Mouse (Mus musculus): Measurements from ENCODE around the gene Gm11939.
"Not testable (repeated sequence)": the region's sequence is repeated elsewhere in the genome, so short reads cannot be mapped to it uniquely, and the experiment has no call there.

The Gm11939 gene

GRCm38 (mm10) chr11:99559366-99559765, at the start of gene Gm11939:
Gene Gm11939, minus strand, starts transcription at chr11:99559466.
- DNase-seq (ENCODE audit: low read depth, low spot score): no peak

GRCm38 (mm10) chr11:99603208-99603607, 43.9 kb upstream of the Gm11939 start, which contains the start of gene Gm11938:
Gene Gm11938, minus strand, starts transcription at chr11:99603308.
- DNase-seq (ENCODE audit: low read depth, low spot score): not testable (repeated sequence)

GRCm38 (mm10) chr11:99597742-99598141, 38.5 kb upstream of the Gm11939 start, which contains the start of gene Krtap9-3:
Gene Krtap9-3, minus strand, starts transcription at chr11:99598105.
- not testable (repeated sequence) for DNase-seq (ENCODE audit: low read depth, low spot score)

GRCm38 (mm10) chr11:99590981-99591380, 31.7 kb upstream of the Gm11939 start, which contains the start of gene Krtap1-3:
Gene Krtap1-3, minus strand, starts transcription at chr11:99591339.
- no peak for DNase-seq (ENCODE audit: low read depth, low spot score)

- DNase-seq (ENCODE audit: low read depth, low spot score): no peak
Observed at GRCm38 (mm10) chr11:99585096-99585495, 25.8 kb upstream of the Gm11939 start.

GRCm38 (mm10) chr11:99583245-99583704, 24.0 kb upstream of the Gm11939 start, which contains the start of gene Krtap1-4:
Gene Krtap1-4, minus strand, starts transcription at chr11:99583654.
- no peak for DNase-seq (ENCODE audit: low read depth, low spot score)

- no peak for DNase-seq (ENCODE audit: low read depth, low spot score)
Observed at GRCm38 (mm10) chr11:99581564-99581963, 22.3 kb upstream of the Gm11939 start.

GRCm38 (mm10) chr11:99581051-99581450, 21.8 kb upstream of the Gm11939 start:
- no peak for DNase-seq (ENCODE audit: low read depth, low spot score)

- DNase-seq (ENCODE audit: low read depth, low spot score): no peak
Observed at GRCm38 (mm10) chr11:99580636-99581035, 21.4 kb upstream of the Gm11939 start, which contains the start of gene Krtap1-5. Gene Krtap1-5, minus strand, starts transcription at chr11:99581016.

- DNase-seq (ENCODE audit: low read depth, low spot score): peak; percentile 58
Observed at GRCm38 (mm10) chr11:99574106-99574505, 14.8 kb upstream of the Gm11939 start.

GRCm38 (mm10) chr11:99573164-99573563, 13.9 kb upstream of the Gm11939 start:
- no peak for DNase-seq (ENCODE audit: low read depth, low spot score)

GRCm38 (mm10) chr11:99566530-99566929, 7.3 kb upstream of the Gm11939 start, which contains the start of gene Krtap3-1:
Gene Krtap3-1, minus strand, starts transcription at chr11:99566630.
- no peak for DNase-seq (ENCODE audit: low read depth, low spot score)

GRCm38 (mm10) chr11:99562580-99562979, 3.3 kb upstream of the Gm11939 start:
- no peak for DNase-seq (ENCODE audit: low read depth, low spot score)

- DNase-seq (ENCODE audit: low read depth, low spot score): no peak
Observed at GRCm38 (mm10) chr11:99557976-99558745, 1.1 kb downstream of the Gm11939 start.

- no peak for DNase-seq (ENCODE audit: low read depth, low spot score)
Observed at GRCm38 (mm10) chr11:99556753-99557152, 2.5 kb downstream of the Gm11939 start, which contains the start of gene Krtap3-2. Gene Krtap3-2, minus strand, starts transcription at chr11:99556853.

GRCm38 (mm10) chr11:99556195-99556594, 3.1 kb downstream of the Gm11939 start:
- no peak for DNase-seq (ENCODE audit: low read depth, low spot score)

GRCm38 (mm10) chr11:99550765-99551164, 8.5 kb downstream of the Gm11939 start, which contains the start of gene Krtap3-3:
Gene Krtap3-3, minus strand, starts transcription at chr11:99550865.
- DNase-seq (ENCODE audit: low read depth, low spot score): no peak

GRCm38 (mm10) chr11:99547892-99548291, 11.4 kb downstream of the Gm11939 start:
- no peak for DNase-seq (ENCODE audit: low read depth, low spot score)

GRCm38 (mm10) chr11:99539721-99540120, 19.5 kb downstream of the Gm11939 start:
- DNase-seq (ENCODE audit: low read depth, low spot score): no peak

- DNase-seq (ENCODE audit: low read depth, low spot score): no peak
Observed at GRCm38 (mm10) chr11:99521288-99521860, 37.9 kb downstream of the Gm11939 start, which contains the start of gene Krt39. Gene Krt39, minus strand, starts transcription at chr11:99521338.

GRCm38 (mm10) chr11:99514098-99514497, 45.2 kb downstream of the Gm11939 start:
- no peak for DNase-seq (ENCODE audit: low read depth, low spot score)

Measured in embryo, embryonic 11.5 days (tissue).